Mouse (Mus musculus): Measurements from ENCODE around the gene Map1b. TPM values are rescaled to one million over a fixed set of nuclear protein-coding genes. Genes with fewer than 3 reads are reported as not detected.

The Map1b gene
- total RNA-seq, 4 experiments from 2014 or later, result 6.1 to 10.2 (median 8.4) TPM

Other genes starting within 250 kb of the Map1b start
- gene Ptcd2, start 171.8 kb downstream of the Map1b start, total RNA-seq (2022), result 10 to 100 TPM; 22.1 to 27.9 (median 25.4) TPM
- 10 to 100 TPM; 23.0 to 26.5 (median 25.5) TPM for gene Mrps27, start 171.8 kb downstream of the Map1b start, total RNA-seq (2022)

All from gastrocnemius, adult 8-10 months (tissue).